Mouse (Mus musculus): ENCODE measurements around the gene Atp6v1g2.

DNA sequence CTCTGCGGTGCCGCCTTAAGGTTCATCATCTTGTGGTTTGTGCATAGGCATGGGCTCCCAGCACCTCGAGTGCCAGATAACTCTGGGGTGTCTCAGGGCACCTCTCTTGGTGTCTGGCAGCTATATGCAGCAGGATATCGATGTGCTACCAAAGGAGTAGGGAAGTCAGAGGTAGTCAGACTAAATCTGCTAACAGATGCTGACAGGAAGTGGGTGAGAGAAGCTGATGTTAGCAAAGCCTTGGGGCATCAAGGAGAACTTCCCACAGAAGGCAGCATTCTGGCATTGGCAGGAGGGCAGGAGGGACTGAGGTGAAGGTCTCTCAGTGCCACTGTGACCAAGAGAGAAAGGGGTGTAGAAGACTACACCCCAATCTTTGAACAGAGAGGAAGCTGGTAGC is 43.4 kb upstream of the Atp6v1g2 start:
- no peak for TF ChIP-seq EP300 (IDR thresholded peaks at IDR 0.05; ENCODE audit: insufficient read depth, low read depth, low read length)
- TF ChIP-seq CTCF (IDR thresholded peaks at IDR 0.05; ENCODE audit: low read depth, low read length) = no peak

All from ES-Bruce4 (cell line).